Mouse (Mus musculus) lung, embryonic 14.5 days (tissue): ENCODE results near the gene Fam57a. TPM values are rescaled to one million over a fixed set of nuclear protein-coding genes. Genes with fewer than 3 reads are reported as not detected.

Experiments
- ATAC-seq: fragments of 200-750 bp; cut with Nextera tagmentation; 2 replicates; pipeline ENCODE4 v1.8.0; 2017; ENCODE audit warnings: mild to moderate bottlenecking, moderate TSS enrichment, moderate library complexity; ENCODE audit not compliant: insufficient read depth
- DNase-seq: peaks from one replicate; pipeline ENCODE4 v3.0.0-alpha.2; 2015
- H3K27ac ChIP-seq: fragments of 300-500 bp; sonication (generic); 2 replicates; pipeline ENCODE4 v1.5.1; 2014; ENCODE audit warnings: low read depth, mild to moderate bottlenecking, moderate library complexity
- H3K27me3 ChIP-seq: fragments of 300-500 bp; sonication (generic); 2 replicates; pipeline ENCODE4 v1.6.1; 2014; ENCODE audit warnings: low read length, control low read depth; ENCODE audit not compliant: insufficient read depth
- H3K36me3 ChIP-seq: fragments of 300-500 bp; sonication (generic); 2 replicates; pipeline ENCODE4 v1.6.1; 2014; ENCODE audit warnings: control low read depth; ENCODE audit not compliant: insufficient read depth
- H3K4me1 ChIP-seq: fragments of 300-500 bp; sonication (generic); 2 replicates; pipeline ENCODE4 v1.6.1; 2014; ENCODE audit warnings: antibody characterized with exemption, control low read depth; ENCODE audit not compliant: insufficient read depth
- H3K4me2 ChIP-seq: fragments of 300-500 bp; sonication (generic); 2 replicates; pipeline ENCODE4 v1.6.1; 2014; ENCODE audit warnings: mild to moderate bottlenecking
- H3K4me3 ChIP-seq: fragments of 300-500 bp; sonication (generic); 2 replicates; pipeline ENCODE4 v1.5.1; 2014; ENCODE audit warnings: low read depth, low read length
- H3K9ac ChIP-seq: fragments of 300-500 bp; sonication (generic); 2 replicates; pipeline ENCODE4 v1.6.1; 2014
- H3K9me3 ChIP-seq: fragments of 300-500 bp; sonication (generic); 2 replicates; pipeline ENCODE4 v1.6.1; 2016; ENCODE audit warnings: low read depth, low read length, control low read depth
- CTCF ChIP-seq: IDR thresholded peaks from 2 replicates; pipeline ENCODE4 v1.5.1; 2016; ENCODE audit warnings: antibody characterized with exemption, low read depth
- WGBS: fragments of 180-500 bp; shearing (Covaris S2); extraction: QIAGEN DNeasy Blood & Tissue Kit; methylation state at CpG from one replicate; pipeline ENCODE4 v1.1.7; 2014; 5-methylcytosine and 5-hydroxymethylcytosine counted together
- polyA plus RNA-seq: library from polyadenylated mRNA; unstranded; fragments of >200 nt; fragmentation: Nextera tagmentation; extraction: Ambion mirVana; gene quantifications from 2 replicates; pipeline ENCODE4 v1.2.1, GENCODE M21; 2014

The Fam57a gene
- 38.3 and 39.8 TPM in 2 replicates for polyA plus RNA-seq

DNA sequence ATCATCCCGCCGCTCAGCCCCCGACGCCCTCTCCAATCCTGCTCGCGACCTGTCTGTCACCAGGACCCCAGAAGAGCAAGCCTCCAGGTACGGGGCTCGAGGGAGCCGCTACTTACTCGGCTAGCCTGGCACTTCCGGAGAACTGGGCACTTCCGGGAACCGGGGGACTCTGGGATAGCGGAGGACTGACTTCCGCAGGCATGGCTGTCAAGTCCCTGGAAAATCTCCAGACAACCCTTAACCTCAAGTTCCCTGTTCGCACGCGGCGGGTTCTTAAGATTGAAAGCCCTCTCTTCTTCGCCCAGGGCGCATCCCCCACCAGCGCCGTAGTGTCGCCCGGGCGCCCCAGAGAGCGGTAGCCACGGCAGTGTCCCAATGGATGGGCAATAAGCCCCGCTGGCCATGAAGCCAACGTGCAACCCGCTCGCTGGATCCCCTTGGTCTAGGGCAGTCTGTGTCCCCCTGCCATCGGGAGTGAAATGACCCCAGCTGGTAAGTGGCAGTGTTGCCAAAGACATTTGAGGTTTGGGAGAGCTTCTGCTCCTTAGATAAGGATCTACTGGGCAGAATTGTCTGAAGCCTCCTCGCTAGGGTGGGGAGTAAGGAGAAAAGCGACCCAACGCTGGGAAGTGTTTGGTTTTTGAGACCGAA is at the start of gene Fam57a, which contains the start of gene Vps53:
Fam57a (plus strand) TSS at position 177 of the 651 bp plus-strand sequence.
Vps53 (minus strand) TSS at position 153 of the 651 bp plus-strand sequence.
- Histone ChIP-seq H3K9ac (peak within 1 kb of the TSS; percentile 60), H3K27me3 (no peaks in the 10 kb centered on the region), H3K27ac (0 out of 2 replicates have a peak within 1 kb of the TSS, but pooled peaks have one; percentile 22), H3K9me3 (no peaks in the 10 kb centered on the region), H3K4me2 (peak within 1 kb of the TSS; percentile 67), H3K36me3 (0 out of 2 replicates have a peak, but pooled peaks cover 8% of the 10 kb centered on the region), H3K4me3 (peak within 1 kb of the TSS; percentile 66), H3K4me1 (0 out of 2 replicates have a peak, but pooled peaks cover 3% of the 10 kb centered on the region)
- under 1% methylated on average over 37 of the region's 37 CpGs for WGBS
- TF ChIP-seq CTCF, result no peak
- ATAC-seq (peak; percentile 90), DNase-seq (peak; percentile 91)

DNA sequence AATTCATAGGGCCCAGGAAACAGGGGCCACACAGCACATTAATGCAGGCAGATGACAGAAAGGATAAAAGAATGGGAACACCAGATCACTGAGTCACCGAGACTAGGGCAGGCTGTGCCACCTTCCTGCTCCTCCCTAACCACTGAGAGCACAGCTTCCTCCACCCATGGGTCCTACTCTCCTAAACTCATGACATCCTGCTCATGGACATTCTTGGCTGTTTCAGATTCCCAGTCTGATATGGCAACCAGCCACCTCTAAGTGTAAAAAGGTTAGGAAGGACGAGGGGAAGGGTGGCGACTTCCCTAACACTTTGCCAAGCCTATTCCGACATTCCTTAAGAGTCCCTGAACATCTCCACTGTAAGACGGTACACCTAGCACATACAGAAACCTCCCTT is 48.6 kb upstream of the Fam57a start:
- no peak overlapping the region for H3K27ac ChIP-seq
- H3K9ac ChIP-seq, result no peak overlapping the region
- H3K4me3 ChIP-seq, result no peak overlapping the region
- H3K4me1 ChIP-seq, result no peaks in the 10 kb centered on the region
- ATAC-seq, result no peak
- 64% methylated on average over 5 of the region's 5 CpGs for WGBS
- H3K27me3 ChIP-seq, result no peaks in the 10 kb centered on the region
- no peak overlapping the region for H3K4me2 ChIP-seq
- no peaks in the 10 kb centered on the region for H3K9me3 ChIP-seq
- TF ChIP-seq CTCF, result no peak
- DNase-seq, result no peak
- peaks cover 21% of the 10 kb centered on the region for H3K36me3 ChIP-seq

DNA sequence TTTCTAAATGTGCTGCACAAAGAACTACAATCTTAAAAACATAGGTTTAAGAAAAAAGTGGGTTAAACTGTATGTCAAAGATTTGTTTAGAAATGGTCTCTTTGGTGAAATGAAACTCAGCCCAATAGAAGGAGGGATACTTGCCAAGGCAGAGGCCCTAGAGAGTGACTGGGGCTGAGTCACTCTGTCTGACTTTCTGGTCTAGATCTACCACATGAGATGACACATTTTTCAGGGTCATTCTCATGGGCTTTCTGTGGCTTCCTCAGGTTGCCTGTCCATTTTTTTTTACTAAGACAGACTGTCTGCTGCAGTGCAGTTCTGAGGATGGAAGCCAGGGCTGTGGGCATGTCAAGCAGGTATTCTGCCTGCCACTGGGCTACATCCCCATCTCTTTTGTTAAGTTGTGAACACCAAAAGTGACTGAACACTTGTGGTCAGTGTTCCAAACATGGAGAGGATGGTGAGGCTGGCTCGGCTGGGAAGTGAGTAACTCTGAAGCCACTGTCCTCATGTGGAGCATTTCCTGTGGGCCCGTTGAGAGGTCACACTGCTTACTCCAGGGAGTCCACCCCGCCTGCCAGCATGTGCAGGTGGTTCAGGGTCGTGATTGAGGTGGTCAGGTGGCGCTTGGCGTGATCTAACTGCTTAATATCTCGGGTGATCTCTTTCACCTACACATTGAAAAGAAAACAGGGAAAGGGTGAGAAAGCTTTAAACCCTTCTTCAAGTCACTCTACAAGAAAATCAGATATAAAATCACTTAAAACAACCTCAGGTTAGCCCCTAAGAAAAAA is 43.6 kb upstream of the Fam57a start:
- TF ChIP-seq CTCF, result no peak
- H3K9me3 ChIP-seq, result no peaks in the 10 kb centered on the region
- DNase-seq, result peak; percentile 26
- H3K27me3 ChIP-seq, result no peaks in the 10 kb centered on the region
- no peak overlapping the region for H3K4me3 ChIP-seq
- no peak overlapping the region for H3K9ac ChIP-seq
- no peak overlapping the region for H3K27ac ChIP-seq
- WGBS, result 81% methylated on average over 7 of the region's 7 CpGs
- peaks cover 28% of the 10 kb centered on the region for H3K36me3 ChIP-seq
- no peak overlapping the region for H3K4me2 ChIP-seq
- H3K4me1 ChIP-seq, result no peaks in the 10 kb centered on the region
- ATAC-seq, result no peak

DNA sequence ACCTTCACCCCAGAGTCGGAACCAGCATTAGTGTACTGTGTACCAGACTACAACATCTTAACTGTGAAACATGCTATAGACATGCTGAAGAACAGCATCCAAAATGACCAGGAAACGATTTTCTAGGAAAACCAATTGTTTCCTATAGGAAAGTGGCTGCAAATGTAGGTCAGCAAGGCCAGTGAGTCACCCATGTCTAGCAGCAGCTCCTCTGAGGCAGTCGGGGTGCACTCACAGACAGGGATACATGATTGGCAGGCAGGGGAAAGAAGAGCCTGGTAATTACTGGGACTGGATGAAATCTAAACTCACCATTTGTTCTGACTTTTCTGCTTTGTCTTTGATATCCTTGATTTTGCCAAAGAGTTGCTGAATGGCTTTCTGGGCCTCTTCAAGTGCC is 41.5 kb upstream of the Fam57a start:
- Histone ChIP-seq H3K27me3 (no peaks in the 10 kb centered on the region), H3K27ac (no peak overlapping the region), H3K9me3 (no peaks in the 10 kb centered on the region), H3K9ac (no peak overlapping the region), H3K4me1 (no peaks in the 10 kb centered on the region), H3K4me2 (no peak overlapping the region), H3K36me3 (peaks cover 25% of the 10 kb centered on the region), H3K4me3 (no peak overlapping the region)
- DNase-seq (no peak), ATAC-seq (no peak)
- 77% methylated on average over 3 of the region's 3 CpGs for WGBS
- TF ChIP-seq CTCF, result no peak

DNA sequence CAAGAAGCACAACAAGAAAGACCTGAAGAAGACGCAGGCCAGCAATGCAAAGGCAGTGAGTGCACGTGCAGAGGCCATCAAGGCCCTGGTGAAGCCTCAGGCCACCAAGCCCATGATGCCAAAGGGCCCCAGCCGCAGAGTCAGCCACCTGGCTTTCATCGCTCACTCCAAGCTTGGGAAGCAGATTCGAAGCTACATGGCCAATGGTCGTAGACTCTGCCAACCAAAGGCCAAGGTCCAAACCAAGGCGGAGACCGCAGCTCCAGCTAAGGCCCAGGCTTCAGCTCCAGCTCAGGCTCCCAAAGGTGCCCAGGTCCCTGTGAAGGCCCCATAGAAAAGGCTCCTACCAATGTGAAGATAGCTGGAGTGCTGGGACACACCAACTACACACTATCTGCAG is 35.1 kb upstream of the Fam57a start:
- Histone ChIP-seq H3K4me3 (no peak overlapping the region), H3K27me3 (no peaks in the 10 kb centered on the region), H3K9ac (no peak overlapping the region), H3K4me2 (no peak overlapping the region), H3K36me3 (no peaks in the 10 kb centered on the region), H3K4me1 (peaks cover 8% of the 10 kb centered on the region; the same call in 1 of the 2 replicates), H3K27ac (no peak overlapping the region), H3K9me3 (no peaks in the 10 kb centered on the region)
- 95% methylated on average over 8 of the region's 8 CpGs for WGBS
- ATAC-seq (no peak), DNase-seq (no peak)
- no peak for TF ChIP-seq CTCF

DNA sequence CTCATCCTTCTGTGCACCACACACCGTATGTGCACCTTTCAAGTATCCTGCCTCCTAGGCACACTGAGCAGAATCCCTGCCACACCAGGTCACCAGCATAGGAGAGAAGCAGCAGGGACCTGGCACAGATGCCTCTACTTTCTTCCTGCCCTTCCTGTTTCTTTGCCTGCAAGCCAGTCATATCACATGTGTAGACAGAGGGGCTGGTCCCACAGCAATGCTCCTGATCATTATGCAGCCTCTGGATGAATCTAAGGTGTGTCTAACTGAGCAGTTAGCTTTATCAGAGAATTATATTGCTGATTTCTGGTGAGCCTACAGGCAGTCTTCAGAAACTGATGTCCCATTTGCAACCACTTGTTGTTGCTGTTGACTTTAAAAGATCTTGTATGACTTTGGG is 34.3 kb upstream of the Fam57a start:
- 92% methylated on average over 1 of the region's 1 CpGs for WGBS
- no peak for DNase-seq
- no peak for TF ChIP-seq CTCF
- Histone ChIP-seq H3K4me3 (no peak overlapping the region), H3K9ac (no peak overlapping the region), H3K36me3 (no peaks in the 10 kb centered on the region), H3K27ac (no peak overlapping the region), H3K27me3 (no peaks in the 10 kb centered on the region), H3K4me1 (peaks cover 8% of the 10 kb centered on the region; the same call in 1 of the 2 replicates), H3K9me3 (no peaks in the 10 kb centered on the region), H3K4me2 (no peak overlapping the region)
- ATAC-seq, result no peak
